Mouse (Mus musculus): ENCODE data around the gene H2al1e.
"Not testable (repeated sequence)": the region's sequence is repeated elsewhere in the genome, so short reads cannot be mapped to it uniquely, and the experiment has no call there.

DNA sequence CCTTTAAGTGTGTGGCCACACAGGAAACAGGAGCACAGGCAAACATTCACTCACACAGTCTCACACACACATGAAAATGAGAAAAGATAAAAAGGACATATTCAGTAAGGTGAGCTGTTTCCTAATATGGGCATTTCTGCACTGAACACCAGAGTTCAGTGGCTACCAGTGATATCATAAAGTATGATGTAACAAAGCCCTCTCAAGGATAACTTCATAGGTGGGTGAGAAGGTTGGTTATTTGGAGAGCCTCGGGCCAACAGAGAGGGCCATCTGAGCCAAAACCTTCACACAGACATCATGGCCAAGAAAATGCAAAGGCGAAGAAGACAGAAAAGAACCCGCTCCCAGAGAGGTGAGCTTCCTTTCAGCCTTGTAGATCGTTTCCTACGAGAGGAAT, 12.6 kb downstream of the H2al1e start, which contains the start of gene H2al1i:
- not testable (repeated sequence) for TF ChIP-seq POLR2A (IDR thresholded peaks at IDR 0.05; ENCODE audit: borderline replicate concordance, insufficient read depth, low read length); CTCF (IDR thresholded peaks at IDR 0.05; ENCODE audit: borderline replicate concordance, insufficient read depth, low read depth, low read length)

Measured in cerebellum, adult 2 months (tissue).